Mouse (Mus musculus): ENCODE measurements around the gene Midn. TPM values are rescaled to one million over a fixed set of nuclear protein-coding genes. Genes with fewer than 3 reads are reported as not detected.

Midn gene
- polyA plus RNA-seq, 1 experiment from 2014 or later = 16.1 TPM

DNA sequence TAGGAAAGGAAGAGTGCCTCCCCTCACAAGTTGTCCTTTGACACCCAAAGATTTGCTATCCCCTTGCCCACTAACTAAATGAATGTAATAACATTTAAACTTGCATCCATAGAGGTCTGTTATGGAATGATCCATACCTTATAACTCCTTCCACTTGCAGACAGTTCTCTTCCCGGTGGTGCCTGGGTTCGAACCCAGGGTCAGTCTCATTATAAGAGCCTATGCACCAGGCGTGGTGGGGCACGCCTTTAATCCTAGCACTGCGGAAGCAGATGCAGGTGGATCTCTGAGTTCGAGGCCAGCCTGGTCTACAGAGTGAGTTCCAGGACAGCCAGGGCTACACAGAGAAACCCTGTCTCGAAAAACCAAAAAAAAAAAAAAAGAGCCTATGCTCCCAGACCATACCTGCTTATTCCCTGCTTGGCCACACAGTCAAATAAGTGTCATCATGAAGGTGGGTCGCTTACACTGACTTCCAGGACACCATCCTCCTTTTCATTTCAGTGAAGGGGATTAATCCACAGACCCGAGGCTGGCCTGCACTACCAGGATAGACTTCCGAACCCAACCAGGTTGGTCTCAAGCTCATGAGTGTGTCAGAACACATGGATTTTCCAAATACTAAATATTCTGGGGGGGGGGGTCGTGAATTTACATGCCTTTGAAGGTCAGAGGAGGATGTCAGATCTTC lies 8.0 kb upstream of the Midn start:
- no peak overlapping the region for H3K27ac ChIP-seq
- no peaks in the 10 kb centered on the region for H3K9me3 ChIP-seq
- H3K9ac ChIP-seq = no peak overlapping the region
- H3K36me3 ChIP-seq = peaks cover 18% of the 10 kb centered on the region
- WGBS = 74% methylated on average over 11 of the region's 11 CpGs
- H3K4me3 ChIP-seq (replicated peaks) = no peak overlapping the region
- no peak for ATAC-seq
- peaks cover 58% of the 10 kb centered on the region for H3K4me1 ChIP-seq (replicated peaks)
- peaks cover 16% of the 10 kb centered on the region for H3K27me3 ChIP-seq (replicated peaks)
- H3K4me2 ChIP-seq (replicated peaks) = no peak overlapping the region

GRCm38 (mm10) chr10:80140666-80141035 lies 7.4 kb upstream of the Midn start, which contains the start of gene Cbarp:
TSS of gene Cbarp (minus strand) at chr10:80140835.
- peaks cover 16% of the 10 kb centered on the region for H3K27me3 ChIP-seq (replicated peaks)
- H3K4me2 ChIP-seq (replicated peaks) = peak within 1 kb of the TSS; percentile 98
- H3K4me3 ChIP-seq (replicated peaks) = peak within 1 kb of the TSS; percentile 79
- peak within 1 kb of the TSS; percentile 40 for H3K9ac ChIP-seq
- peaks cover 21% of the 10 kb centered on the region for H3K36me3 ChIP-seq
- H3K27ac ChIP-seq = peak within 1 kb of the TSS; percentile 90
- peaks cover 63% of the 10 kb centered on the region for H3K4me1 ChIP-seq (replicated peaks)
- 64% methylated on average over 10 of the region's 10 CpGs for WGBS
- no peak for ATAC-seq
- no peaks in the 10 kb centered on the region for H3K9me3 ChIP-seq

DNA sequence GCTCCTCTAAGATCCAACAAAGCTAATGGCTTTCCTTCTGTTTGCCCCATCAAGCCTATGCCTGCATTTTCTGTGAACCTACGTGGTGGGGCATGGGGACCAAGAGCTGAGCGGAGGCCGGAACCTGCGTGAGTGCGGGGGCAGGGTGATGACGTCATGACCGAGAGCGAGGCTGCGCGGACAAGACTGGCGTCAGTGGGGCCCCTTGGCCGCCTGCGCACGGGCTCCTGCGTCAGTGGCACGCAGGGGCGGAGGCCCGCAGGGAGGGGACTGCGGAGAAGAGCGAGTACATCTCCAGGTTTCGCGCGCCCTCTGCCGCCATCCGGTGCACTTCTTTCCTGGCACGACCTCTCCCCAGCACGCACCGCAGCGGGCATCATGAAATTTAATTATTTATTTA lies 6.8 kb upstream of the Midn start:
- under 1% methylated on average over 29 of the region's 29 CpGs for WGBS
- Histone ChIP-seq H3K9ac (peak overlapping the region; percentile 40), H3K9me3 (no peaks in the 10 kb centered on the region), H3K4me3 (replicated peaks) (peak overlapping the region; percentile 79), H3K4me2 (replicated peaks) (peak overlapping the region; percentile 78), H3K27me3 (replicated peaks) (peaks cover 16% of the 10 kb centered on the region), H3K27ac (peak overlapping the region; percentile 90), H3K36me3 (peaks cover 24% of the 10 kb centered on the region), H3K4me1 (replicated peaks) (peaks cover 69% of the 10 kb centered on the region)
- ATAC-seq = peak; percentile 67

GRCm38 (mm10) chr10:80141786-80142529 lies 6.1 kb upstream of the Midn start:
- Histone ChIP-seq H3K27me3 (replicated peaks) (peaks cover 11% of the 10 kb centered on the region), H3K4me3 (replicated peaks) (peak overlapping the region; percentile 79), H3K36me3 (peaks cover 24% of the 10 kb centered on the region), H3K9me3 (no peaks in the 10 kb centered on the region), H3K9ac (peak overlapping the region; percentile 93), H3K4me1 (replicated peaks) (peaks cover 71% of the 10 kb centered on the region), H3K4me2 (replicated peaks) (peak overlapping the region; percentile 78), H3K27ac (peak overlapping the region; percentile 90)
- WGBS = under 1% methylated on average over 43 of the region's 43 CpGs
- ATAC-seq = peak; percentile 84

- under 1% methylated on average over 15 of the region's 15 CpGs for WGBS
- peak overlapping the region; percentile 78 for H3K4me2 ChIP-seq (replicated peaks)
- no peaks in the 10 kb centered on the region for H3K9me3 ChIP-seq
- peak overlapping the region; percentile 93 for H3K9ac ChIP-seq
- ATAC-seq = peak; percentile 25
- H3K36me3 ChIP-seq = peaks cover 24% of the 10 kb centered on the region
- H3K27me3 ChIP-seq (replicated peaks) = peaks cover 6% of the 10 kb centered on the region; the same call in 1 of the 2 replicates
- peaks cover 71% of the 10 kb centered on the region for H3K4me1 ChIP-seq (replicated peaks)
- H3K27ac ChIP-seq = peak overlapping the region; percentile 90
- H3K4me3 ChIP-seq (replicated peaks) = peak overlapping the region; percentile 79
Observed at GRCm38 (mm10) chr10:80142530-80142925, 5.5 kb upstream of the Midn start.

- no peak overlapping the region for H3K9ac ChIP-seq
- H3K4me3 ChIP-seq (replicated peaks) = no peak overlapping the region
- H3K4me1 ChIP-seq (replicated peaks) = peaks cover 64% of the 10 kb centered on the region
Observed at GRCm38 (mm10) chr10:80143664-80144063, 4.4 kb upstream of the Midn start.

GRCm38 (mm10) chr10:80144159-80144558 lies 3.9 kb upstream of the Midn start:
- no peaks in the 10 kb centered on the region for H3K27me3 ChIP-seq (replicated peaks)
- H3K4me3 ChIP-seq (replicated peaks) = no peak overlapping the region; the same call in 1 of the 2 replicates
- peaks cover 63% of the 10 kb centered on the region for H3K4me1 ChIP-seq (replicated peaks)
- H3K27ac ChIP-seq = no peak overlapping the region
- whole genome bisulfite sequencing = 91% methylated on average over 12 of the region's 12 CpGs
- H3K9ac ChIP-seq = no peak overlapping the region
- ATAC-seq = no peak
- H3K36me3 ChIP-seq = peaks cover 24% of the 10 kb centered on the region
- H3K4me2 ChIP-seq (replicated peaks) = 0 out of 2 replicates have a peak overlapping the region, but pooled peaks have one; percentile 3
- no peaks in the 10 kb centered on the region for H3K9me3 ChIP-seq

More at GRCm38 (mm10) chr10:80143664-80144063, 4.4 kb upstream of the Midn start:
- Histone ChIP-seq H3K9me3 (no peaks in the 10 kb centered on the region), H3K27ac (no peak overlapping the region), H3K27me3 (replicated peaks) (no peaks in the 10 kb centered on the region), H3K36me3 (peaks cover 24% of the 10 kb centered on the region), H3K4me2 (replicated peaks) (no peak overlapping the region)
- no peak for ATAC-seq
- WGBS = 90% methylated on average over 7 of the region's 7 CpGs

DNA sequence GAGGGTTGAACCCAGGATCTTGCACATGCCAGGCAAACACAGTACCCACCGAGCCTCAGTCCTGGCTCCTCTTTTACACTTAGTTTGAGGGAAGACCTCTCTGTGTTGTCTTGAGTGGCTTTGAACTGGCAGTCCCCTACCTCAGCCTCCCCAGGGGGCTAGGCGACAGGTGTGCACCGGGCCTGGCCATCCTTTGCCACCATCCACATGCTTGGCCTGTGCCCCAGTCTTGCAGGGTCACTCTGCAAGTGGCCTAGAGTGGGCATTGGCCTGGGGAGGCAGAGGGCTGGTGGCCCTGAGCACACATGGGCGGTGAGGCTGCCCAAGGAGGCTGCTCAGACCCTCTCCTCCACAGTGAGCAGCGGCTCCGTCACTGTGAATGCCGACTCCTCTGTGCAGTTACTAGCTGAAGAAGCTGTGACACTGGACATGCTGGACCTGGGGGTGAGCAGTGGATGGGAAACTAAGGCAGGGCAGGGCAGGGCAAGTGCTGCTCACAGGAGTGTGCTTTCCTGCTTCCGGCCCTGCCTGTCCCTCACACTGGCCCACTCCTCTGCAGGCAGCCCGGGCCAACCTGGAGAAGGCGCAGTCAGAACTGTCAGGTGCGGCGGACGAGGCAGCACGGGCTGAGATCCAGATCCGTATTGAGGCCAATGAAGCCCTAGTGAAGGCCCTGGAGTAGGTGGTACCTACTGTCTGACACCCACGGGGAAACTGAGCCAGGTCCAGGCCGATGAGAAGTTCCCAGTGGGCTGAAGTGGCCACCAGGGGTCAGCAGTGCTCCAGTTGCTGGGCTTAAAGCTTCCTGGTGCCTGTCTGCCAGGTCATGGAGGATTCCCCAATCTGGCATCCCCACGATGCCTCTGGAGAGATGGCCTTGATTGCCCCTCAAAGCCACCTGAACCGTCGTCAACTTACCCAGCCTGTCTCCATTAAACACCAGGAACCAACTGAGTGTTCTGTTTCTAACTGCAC lies 2.9 kb upstream of the Midn start:
- Histone ChIP-seq H3K36me3 (peaks cover 24% of the 10 kb centered on the region), H3K27ac (peak overlapping the region; percentile 96), H3K4me1 (replicated peaks) (peaks cover 57% of the 10 kb centered on the region), H3K27me3 (replicated peaks) (no peaks in the 10 kb centered on the region), H3K9me3 (no peaks in the 10 kb centered on the region), H3K9ac (peak overlapping the region; percentile 20), H3K4me3 (replicated peaks) (peak overlapping the region; percentile 9; the same call in 1 of the 2 replicates), H3K4me2 (replicated peaks) (peak overlapping the region; percentile 80; the same call in 1 of the 2 replicates)
- ATAC-seq = no peak
- WGBS = 71% methylated on average over 20 of the region's 20 CpGs

DNA sequence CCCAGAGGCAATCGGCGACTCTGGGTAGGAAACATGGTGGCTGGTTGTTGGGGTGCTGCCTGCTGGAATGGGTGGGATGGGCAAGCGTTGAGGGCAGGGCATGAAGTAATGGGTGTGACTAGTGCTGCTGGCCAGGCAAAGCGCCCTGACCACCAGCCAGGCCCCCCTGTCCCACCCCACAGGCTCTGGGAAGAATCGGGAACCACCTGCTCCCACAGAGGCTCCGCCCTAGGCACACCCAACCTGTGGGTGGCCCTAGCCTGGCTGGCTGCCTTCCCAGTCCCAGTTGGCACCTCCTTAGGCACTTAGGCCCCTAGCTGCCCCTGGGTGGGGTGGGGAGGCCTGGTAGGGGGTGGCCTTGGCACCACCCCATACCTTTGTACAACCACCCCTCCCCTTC lies 2.2 kb upstream of the Midn start:
- H3K36me3 ChIP-seq = peaks cover 24% of the 10 kb centered on the region
- no peaks in the 10 kb centered on the region for H3K27me3 ChIP-seq (replicated peaks)
- H3K27ac ChIP-seq = peak overlapping the region; percentile 96
- H3K9ac ChIP-seq = peak overlapping the region; percentile 34; the same call in 1 of the 2 replicates
- H3K9me3 ChIP-seq = no peaks in the 10 kb centered on the region
- no peak for ATAC-seq
- H3K4me2 ChIP-seq (replicated peaks) = peak overlapping the region; percentile 80; the same call in 1 of the 2 replicates
- H3K4me1 ChIP-seq (replicated peaks) = peaks cover 54% of the 10 kb centered on the region
- WGBS = 65% methylated on average over 6 of the region's 6 CpGs
- peak overlapping the region; percentile 9; the same call in 1 of the 2 replicates for H3K4me3 ChIP-seq (replicated peaks)

GRCm38 (mm10) chr10:80146568-80147011 lies 1.5 kb upstream of the Midn start:
- H3K27me3 ChIP-seq (replicated peaks) = no peaks in the 10 kb centered on the region
- WGBS = 64% methylated on average over 4 of the region's 4 CpGs
- H3K4me1 ChIP-seq (replicated peaks) = peaks cover 51% of the 10 kb centered on the region
- no peak for ATAC-seq
- H3K9me3 ChIP-seq = no peaks in the 10 kb centered on the region
- H3K4me2 ChIP-seq (replicated peaks) = peak overlapping the region; percentile 80
- peaks cover 24% of the 10 kb centered on the region for H3K36me3 ChIP-seq
- peak overlapping the region; percentile 34; the same call in 1 of the 2 replicates for H3K9ac ChIP-seq
- H3K27ac ChIP-seq = peak overlapping the region; percentile 96
- peak overlapping the region; percentile 4; the same call in 1 of the 2 replicates for H3K4me3 ChIP-seq (replicated peaks)

DNA sequence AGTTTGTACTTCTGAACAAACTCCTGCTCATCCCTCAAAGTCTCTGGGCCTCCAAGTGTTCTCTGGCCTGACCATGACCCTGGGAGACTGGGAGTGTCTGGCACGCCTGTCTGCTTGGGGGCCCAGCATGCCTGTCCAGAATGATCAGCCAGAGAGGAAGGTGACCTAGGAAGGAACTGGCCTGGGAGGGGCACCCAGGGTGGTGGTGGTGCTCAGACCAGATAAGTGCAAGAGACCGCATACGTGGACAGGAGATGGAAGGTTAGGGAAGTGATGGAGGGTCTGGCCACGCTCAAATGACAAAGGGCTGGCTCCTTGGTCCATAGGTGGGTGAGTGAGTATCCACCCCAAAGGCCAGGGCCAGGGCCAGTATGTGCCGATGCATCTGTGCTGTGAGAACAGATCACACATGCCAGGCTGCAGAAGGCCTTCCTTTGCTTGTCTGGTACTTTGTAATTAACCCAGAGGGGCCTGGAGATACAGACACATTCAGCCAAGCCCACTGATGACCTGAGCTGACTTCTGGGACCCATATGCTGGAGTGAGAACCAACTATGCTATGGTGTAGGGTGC lies 840 bp upstream of the Midn start:
- no peaks in the 10 kb centered on the region for H3K9me3 ChIP-seq
- peaks cover 24% of the 10 kb centered on the region for H3K36me3 ChIP-seq
- H3K27me3 ChIP-seq (replicated peaks) = no peaks in the 10 kb centered on the region
- H3K4me3 ChIP-seq (replicated peaks) = peak overlapping the region; percentile 90
- no peak for ATAC-seq
- WGBS = 53% methylated on average over 5 of the region's 5 CpGs
- H3K9ac ChIP-seq = peak overlapping the region; percentile 77; the same call in 1 of the 2 replicates
- H3K4me2 ChIP-seq (replicated peaks) = peak overlapping the region; percentile 80
- peaks cover 53% of the 10 kb centered on the region for H3K4me1 ChIP-seq (replicated peaks)
- peak overlapping the region; percentile 96 for H3K27ac ChIP-seq
